8 mouse cellular contexts compared by ENCODE assay signal in genomic region chr6:38492550-38492949, GRCm38 (mm10). TPM values are rescaled to one million over a fixed set of nuclear protein-coding genes. Genes with fewer than 3 reads are reported as not detected.
DNase-seq lines count a peak whose midpoint lies in the region; ATAC-seq and TF ChIP-seq lines count a peak whose summit lies in the region.

No protein-coding gene starts in this region.

- DNase-seq in layer of hippocampus, adult 2 months (ENCODE audit: low spot score in 2 of 2) = no peak
- DNase-seq in layer of hippocampus, postnatal 36 days = no peak
- DNase-seq in ES-CJ7 (ENCODE audit: low read depth, low spot score) = peak; percentile 75
- peak; percentile 61 for DNase-seq in adrenal gland, postnatal 10 days
- DNase-seq in embryo, embryonic 9.5 days (ENCODE audit: extremely low spot score) = peak; percentile 51
- DNase-seq in limb, embryonic 11.5 days (ENCODE audit: low spot score) = peak; percentile 57
- peak; percentile 22 for DNase-seq in right cerebral cortex, postnatal 4 days
- DNase-seq in urinary bladder, postnatal 4 days (ENCODE audit: low spot score in 2 of 2) = no peak

- H3K27ac ChIP-seq in layer of hippocampus, adult 2 months = no peak overlapping the region
- no peak overlapping the region for H3K27ac ChIP-seq in limb, embryonic 11.5 days (replicated peaks; ENCODE audit: low read depth, low read length)

- no peak overlapping the region for H3K4me2 ChIP-seq in limb, embryonic 11.5 days (ENCODE audit: low read depth, severe bottlenecking)

- no peaks in the 10 kb centered on the region for H3K4me1 ChIP-seq in limb, embryonic 11.5 days (ENCODE audit: control insufficient read depth, insufficient read depth, low read length)

- WGBS in limb, embryonic 11.5 days = 88% methylated on average over 3 of the region's 3 CpGs

- H3K36me3 ChIP-seq in limb, embryonic 11.5 days (ENCODE audit: control insufficient read depth, insufficient read depth, low read length) = peaks cover 12% of the 10 kb centered on the region; the same call in 1 of the 2 replicates

- H3K9me3 ChIP-seq in limb, embryonic 11.5 days (ENCODE audit: control insufficient read depth, low read length) = no peaks in the 10 kb centered on the region

- no peak overlapping the region for H3K9ac ChIP-seq in limb, embryonic 11.5 days (ENCODE audit: low read length)

- H3K27me3 ChIP-seq in limb, embryonic 11.5 days (ENCODE audit: control insufficient read depth, insufficient read depth, low read length) = no peaks in the 10 kb centered on the region

- H3K4me3 ChIP-seq in layer of hippocampus, adult 2 months = no peak overlapping the region
- no peak overlapping the region for H3K4me3 ChIP-seq in limb, embryonic 11.5 days (ENCODE audit: low read depth, low read length)

- TF ChIP-seq CTCF in layer of hippocampus, adult 2 months (conservative IDR thresholded peaks at IDR 0.05) = peak; percentile 80

- no peak for ATAC-seq in limb, embryonic 11.5 days (ENCODE audit: insufficient number of reproducible peaks, low FRiP score, low TSS enrichment, low read depth)

RNA-seq across cellular contexts. Expression of gene Fmc1, which starts 40.8 kb away (rescaled TPM):
- total RNA-seq in layer of hippocampus, adult 2 months (2021) = 10 to 100 TPM; 58.3 to 62.0 TPM
- 10 to 100 TPM; 51.5 to 59.2 TPM for total RNA-seq in layer of hippocampus, postnatal 36 days (2021)
- 100 to 1,000 TPM; 204 to 233 TPM for total RNA-seq in adrenal gland, postnatal 10 days (2021)
- 94.2 and 99.0 TPM in 2 replicates for polyA plus RNA-seq in limb, embryonic 11.5 days (2014; fragmentation: Nextera tagmentation; extraction: Ambion mirVana)

RNA-seq across cellular contexts. Expression of gene Luc7l2, which starts 58.6 kb away (rescaled TPM):
- 100 to 1,000 TPM; 196 to 219 TPM for total RNA-seq in layer of hippocampus, adult 2 months (2021)
- 100 to 1,000 TPM; 177 to 202 TPM for total RNA-seq in layer of hippocampus, postnatal 36 days (2021)
- 100 to 1,000 TPM; 116 to 184 TPM for total RNA-seq in adrenal gland, postnatal 10 days (2021)
- polyA plus RNA-seq in limb, embryonic 11.5 days (2014; fragmentation: Nextera tagmentation; extraction: Ambion mirVana) = 42.7 and 43.7 TPM in 2 replicates

RNA-seq across cellular contexts. Expression of gene Ubn2, which starts 58.8 kb away (rescaled TPM):
- 10 to 100 TPM; 48.0 to 49.3 TPM for total RNA-seq in layer of hippocampus, adult 2 months (2021)
- total RNA-seq in layer of hippocampus, postnatal 36 days (2021) = 10 to 100 TPM; 47.2 to 52.4 TPM
- 10 to 100 TPM; 20.4 to 31.3 TPM for total RNA-seq in adrenal gland, postnatal 10 days (2021)
- polyA plus RNA-seq in limb, embryonic 11.5 days (2014; fragmentation: Nextera tagmentation; extraction: Ambion mirVana) = 14.9 and 17.2 TPM in 2 replicates

Comparison
In these comparisons a context has a peak if more than half of its experiments do, and no peak if none do; other contexts are left out.
1. DNase-seq: peak in ES-CJ7 (single experiment), adrenal gland, postnatal 10 days (single experiment), embryo, embryonic 9.5 days (single experiment), limb, embryonic 11.5 days (single experiment) and right cerebral cortex, postnatal 4 days (single experiment); none in layer of hippocampus, adult 2 months (0 of 2), layer of hippocampus, postnatal 36 days (0 of 2) and urinary bladder, postnatal 4 days (0 of 2).